Mouse (Mus musculus) thymus, adult 2 months (tissue): ENCODE results near the gene Ncln.

ENCODE experiments used
- CTCF ChIP-seq: fragments of 200-500 bp; IDR thresholded peaks from 2 replicates; pipeline ENCODE4 v1.5.1; 2012; ENCODE audit warnings: mild to moderate bottlenecking, control low read depth, low read length, moderate library complexity, borderline replicate concordance; ENCODE audit not compliant: control insufficient read depth, poor library complexity, insufficient read depth; ENCODE audit errors: extremely low read depth
- POLR2A ChIP-seq: fragments of 200-500 bp; IDR thresholded peaks from 2 replicates; pipeline ENCODE4 v1.6.1; 2012; ENCODE audit warnings: mild to moderate bottlenecking, low read length, control low read depth, moderate library complexity; ENCODE audit not compliant: control insufficient read depth, poor library complexity, insufficient read depth; ENCODE audit errors: extremely low read depth

DNA sequence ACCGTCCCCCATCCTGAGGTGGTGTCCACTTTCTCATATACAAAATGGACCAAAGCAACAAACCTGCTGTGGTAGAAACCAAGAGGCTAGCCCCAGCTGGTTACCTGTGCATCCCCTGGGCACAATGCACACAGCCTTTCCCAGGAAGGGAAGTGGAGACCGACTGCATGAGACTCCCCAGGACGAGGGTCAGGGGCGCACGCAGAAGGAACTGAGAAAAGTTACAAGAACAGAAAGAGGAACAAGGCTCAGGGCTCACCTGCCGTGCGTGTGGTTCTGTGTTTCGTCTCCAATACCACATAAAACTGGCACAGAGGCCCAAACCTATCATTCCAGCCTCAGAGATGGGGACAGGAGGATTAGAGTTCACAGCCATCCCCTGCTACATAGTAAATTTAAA is 21.0 kb upstream of the Ncln start:
- TF ChIP-seq POLR2A (no peak), CTCF (no peak)
